Comparison of ENCODE assay signal across 19 mouse cellular contexts in genomic region chr10:111624624-111625023, GRCm38 (mm10).
DNase-seq lines count a peak whose midpoint lies in the region; ATAC-seq and TF ChIP-seq lines count a peak whose summit lies in the region.
"Had no signal": no experiment of that assay in that cellular context is flagged by ENCODE, and none has a peak within 500 bp of the region (broad histone marks: within the 10 kb centered on the region; RNA-seq: fewer than 3 reads in every experiment).

No protein-coding gene starts in this region.

- no peak overlapping the region for H3K4me3 ChIP-seq in midbrain, postnatal 0 days (ENCODE audit: low read depth, low read length)
- no peak overlapping the region for H3K4me3 ChIP-seq in midbrain, embryonic 13.5 days (replicated peaks)
- no peak overlapping the region for H3K4me3 ChIP-seq in forebrain, embryonic 14.5 days (ENCODE audit: low read depth, low read length)
- H3K4me3 ChIP-seq: kidney, embryonic 15.5 days; left cerebral cortex, adult 2 months; limb, embryonic 10.5 days; neural tube, embryonic 12.5 days had no signal

- no peaks in the 10 kb centered on the region for H3K4me1 ChIP-seq in midbrain, postnatal 0 days (ENCODE audit: insufficient read depth, low read length)
- H3K4me1 ChIP-seq in midbrain, embryonic 13.5 days (replicated peaks): no peaks in the 10 kb centered on the region
- no peaks in the 10 kb centered on the region for H3K4me1 ChIP-seq in forebrain, embryonic 14.5 days (ENCODE audit: control insufficient read depth, insufficient read depth, low read length)
- H3K4me1 ChIP-seq: neural tube, embryonic 12.5 days had no signal

- no peaks in the 10 kb centered on the region for H3K36me3 ChIP-seq in midbrain, postnatal 0 days (ENCODE audit: insufficient read depth, low read length)
- H3K36me3 ChIP-seq in midbrain, embryonic 13.5 days: no peaks in the 10 kb centered on the region
- H3K36me3 ChIP-seq in forebrain, embryonic 14.5 days (ENCODE audit: control insufficient read depth, insufficient read depth, low read length): no peaks in the 10 kb centered on the region
- H3K36me3 ChIP-seq: kidney, embryonic 15.5 days; limb, embryonic 10.5 days; neural tube, embryonic 12.5 days had no signal

- DNase-seq in embryo, embryonic 10 days (ENCODE audit: low spot score): peak; percentile 50
- no peak for DNase-seq in embryo, embryonic 9.5 days (ENCODE audit: extremely low spot score)
- peak; percentile 33 for DNase-seq in midbrain, postnatal 0 days (ENCODE audit: low spot score)
- peak; percentile 71 for DNase-seq in forebrain, embryonic 14.5 days (ENCODE audit: low spot score)
- DNase-seq in urinary bladder, adult 2 months (ENCODE audit: low spot score): no peak
- no peak for DNase-seq in right cerebral cortex, adult 18-20 months
- no peak for DNase-seq in lung, postnatal 10 days
- DNase-seq: adrenal gland, postnatal 14 days; cerebellum, adult 8-10 months; heart, postnatal 4 days; lung, embryonic 14.5 days had no signal

- no peaks in the 10 kb centered on the region for H3K9me3 ChIP-seq in midbrain, postnatal 0 days (ENCODE audit: low read length)
- H3K9me3 ChIP-seq in midbrain, embryonic 13.5 days: no peaks in the 10 kb centered on the region
- no peaks in the 10 kb centered on the region for H3K9me3 ChIP-seq in forebrain, embryonic 14.5 days (replicated peaks; ENCODE audit: control insufficient read depth, low read length)
- H3K9me3 ChIP-seq: kidney, embryonic 15.5 days; limb, embryonic 10.5 days; neural tube, embryonic 12.5 days had no signal

- no peak for TF ChIP-seq CTCF in midbrain, postnatal 0 days (IDR thresholded peaks at IDR 0.05)

- WGBS in midbrain, postnatal 0 days: 20% methylated on average over 7 of the region's 7 CpGs
- WGBS in midbrain, embryonic 13.5 days: 14% methylated on average over 7 of the region's 7 CpGs
- WGBS in forebrain, embryonic 14.5 days: 9% methylated on average over 7 of the region's 7 CpGs

- H3K27me3 ChIP-seq in midbrain, postnatal 0 days (ENCODE audit: insufficient read depth, low read length): no peaks in the 10 kb centered on the region; the same call in 1 of the 2 replicates
- H3K27me3 ChIP-seq in midbrain, embryonic 13.5 days: peaks cover 28% of the 10 kb centered on the region
- 0 out of 2 replicates have a peak, but pooled peaks cover 7% of the 10 kb centered on the region for H3K27me3 ChIP-seq in forebrain, embryonic 14.5 days (replicated peaks; ENCODE audit: control insufficient read depth, insufficient read depth, low read length)
- H3K27me3 ChIP-seq: kidney, embryonic 15.5 days; neural tube, embryonic 12.5 days had no signal

- no peak overlapping the region for H3K9ac ChIP-seq in midbrain, postnatal 0 days (replicated peaks; ENCODE audit: low read length, poor library complexity, severe bottlenecking)
- no peak overlapping the region for H3K9ac ChIP-seq in midbrain, embryonic 13.5 days (replicated peaks)
- no peak overlapping the region for H3K9ac ChIP-seq in forebrain, embryonic 14.5 days (ENCODE audit: low read length)
- H3K9ac ChIP-seq: kidney, embryonic 15.5 days; lung, embryonic 14.5 days; neural tube, embryonic 12.5 days had no signal

- no peak overlapping the region for H3K4me2 ChIP-seq in midbrain, postnatal 0 days (ENCODE audit: low read depth, low read length, poor library complexity, severe bottlenecking)
- H3K4me2 ChIP-seq in midbrain, embryonic 13.5 days (replicated peaks): no peak overlapping the region
- no peak overlapping the region for H3K4me2 ChIP-seq in forebrain, embryonic 14.5 days (ENCODE audit: low read length)
- H3K4me2 ChIP-seq: kidney, embryonic 15.5 days; liver, embryonic 11.5 days; lung, embryonic 14.5 days; neural tube, embryonic 12.5 days had no signal

- no peak overlapping the region for H3K27ac ChIP-seq in midbrain, postnatal 0 days (ENCODE audit: low read depth, low read length)
- H3K27ac ChIP-seq in midbrain, embryonic 13.5 days: no peak overlapping the region
- H3K27ac ChIP-seq in forebrain, embryonic 14.5 days (ENCODE audit: low read depth, low read length): no peak overlapping the region
- H3K27ac ChIP-seq: kidney, embryonic 15.5 days; left cerebral cortex, adult 2 months; limb, embryonic 10.5 days; macrophage; neural tube, embryonic 12.5 days; stomach, postnatal 0 days had no signal

- no peak for ATAC-seq in midbrain, postnatal 0 days (ENCODE audit: low FRiP score)
- ATAC-seq in midbrain, embryonic 13.5 days: no peak
- ATAC-seq in forebrain, embryonic 14.5 days: peak; percentile 46; the same call in 1 of the 2 replicates

Comparison
In these comparisons a context has a peak if more than half of its experiments do, and no peak if none do; other contexts are left out.
1. DNase-seq: peak in embryo, embryonic 10 days (single experiment), midbrain, postnatal 0 days (single experiment) and forebrain, embryonic 14.5 days (single experiment); none in embryo, embryonic 9.5 days (single experiment), urinary bladder, adult 2 months (single experiment), right cerebral cortex, adult 18-20 months (single experiment) and lung, postnatal 10 days (single experiment).